Mouse (Mus musculus) liver (tissue): ENCODE measurements at regions not wholly inside any gene's neighbourhood (a gene's known extent, or its start where the extent isn't known, plus 50 kb on each side); places are given as distances from the start of the nearest gene placed in this dataset.
"Not testable (repeated sequence)": the region's sequence is repeated elsewhere in the genome, so short reads cannot be mapped to it uniquely, and the experiment has no call there.

Experiments
- DNase-seq: peaks from one replicate; pipeline ENCODE4 v3.0.0-alpha.2; 2020; ENCODE audit warnings: mixed read lengths

DNA sequence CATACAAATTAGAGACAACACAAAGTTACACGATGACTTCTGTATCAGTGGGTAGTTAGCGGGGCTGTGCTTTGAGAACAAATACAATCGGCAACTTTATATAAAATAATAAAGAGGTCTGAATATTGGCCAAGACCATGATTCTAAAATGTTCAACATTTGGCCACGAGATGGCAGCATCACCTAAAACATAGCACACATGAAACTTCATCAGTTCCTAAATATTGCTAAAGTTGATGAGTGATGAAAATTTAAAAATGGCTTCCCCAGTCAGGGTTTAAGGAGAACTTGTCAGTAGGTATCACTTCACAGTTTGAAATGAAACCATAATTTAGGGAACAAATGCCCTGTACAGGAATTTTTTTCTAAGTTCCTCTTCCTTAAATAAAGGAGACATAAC is 824.6 kb downstream of the Basp1 start:
- peak; percentile 18 for DNase-seq

DNA sequence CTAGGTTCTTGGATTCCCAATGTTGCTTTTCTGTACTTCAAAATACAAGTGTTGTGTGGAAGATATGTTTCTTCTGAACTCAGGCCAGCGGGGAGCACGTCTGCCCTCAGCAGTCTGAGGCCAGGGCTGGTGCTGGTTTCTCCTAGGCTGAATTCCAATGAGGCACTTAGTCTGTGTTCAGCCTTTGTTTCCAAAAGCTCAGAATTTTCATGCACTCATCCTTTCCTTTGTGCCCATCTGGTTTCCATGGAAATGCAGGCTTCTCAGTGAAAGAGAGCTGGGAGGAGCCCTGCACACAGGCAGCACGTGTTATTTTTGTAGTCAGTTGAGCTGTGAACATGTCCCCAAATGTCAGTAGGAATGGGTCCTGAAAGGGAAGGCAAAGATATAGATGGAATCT is 846.6 kb downstream of the Basp1 start:
- DNase-seq: no peak

- no peak for DNase-seq
Measured at GRCm38 (mm10) chr15:24556806-24557205, 856.8 kb downstream of the Basp1 start.

DNA sequence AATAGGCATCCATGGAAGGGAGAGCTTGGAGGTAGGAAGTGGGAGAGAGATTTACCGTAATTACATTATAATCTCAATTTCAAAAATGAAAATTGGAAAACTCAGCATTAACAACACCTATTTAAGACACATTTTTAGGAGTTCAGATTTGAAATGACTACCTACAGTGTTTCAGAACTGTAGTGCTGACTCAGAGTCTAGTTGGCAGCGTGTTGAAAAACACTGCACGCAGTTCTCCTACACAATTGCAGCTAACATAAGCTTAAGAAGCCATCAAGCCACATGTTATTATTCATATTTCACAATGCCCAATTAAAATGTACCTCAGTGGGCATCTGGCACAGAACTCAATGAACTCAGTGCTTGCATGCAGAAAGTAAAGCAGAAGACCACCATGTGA is 863.5 kb downstream of the Basp1 start:
- DNase-seq: no peak

DNA sequence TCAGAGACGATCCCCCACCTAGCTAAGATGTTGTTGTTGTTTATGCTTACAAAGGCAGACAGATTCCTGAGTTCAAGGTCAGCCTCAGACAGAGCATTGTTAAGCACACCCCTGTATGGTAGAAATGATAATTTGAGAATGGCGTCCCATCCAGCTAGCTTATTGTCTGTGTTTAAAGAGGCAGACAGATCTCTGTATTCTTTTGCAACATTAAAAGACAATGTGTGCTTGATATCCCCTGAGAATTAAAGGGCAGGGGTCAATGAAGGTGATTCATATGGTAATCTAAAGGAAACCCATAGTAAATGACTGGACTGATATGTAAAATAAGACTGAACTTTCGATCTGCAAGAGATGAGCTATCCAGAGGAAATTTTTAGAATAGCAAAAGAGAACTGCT is 883.5 kb downstream of the Basp1 start:
- DNase-seq: no peak

DNA sequence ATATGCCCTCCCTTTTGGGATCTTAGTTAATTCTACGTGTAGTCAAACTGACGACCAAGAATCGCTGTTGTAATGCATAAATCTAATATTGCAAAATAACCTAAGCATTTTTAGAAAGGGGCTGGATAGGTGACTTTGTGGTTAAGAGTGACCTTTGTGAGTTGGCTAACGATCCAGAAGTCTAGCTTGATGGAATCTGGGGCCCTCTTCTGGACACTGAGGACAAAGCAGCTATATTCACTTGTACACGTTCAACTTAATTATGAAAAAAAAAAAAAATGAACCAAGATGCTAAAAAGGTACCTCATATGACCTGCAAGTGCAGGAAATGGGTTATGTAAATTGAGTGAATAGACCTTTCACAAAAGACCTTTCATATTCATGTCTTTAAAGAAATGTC is 886.2 kb downstream of the Basp1 start:
- DNase-seq: no peak

DNA sequence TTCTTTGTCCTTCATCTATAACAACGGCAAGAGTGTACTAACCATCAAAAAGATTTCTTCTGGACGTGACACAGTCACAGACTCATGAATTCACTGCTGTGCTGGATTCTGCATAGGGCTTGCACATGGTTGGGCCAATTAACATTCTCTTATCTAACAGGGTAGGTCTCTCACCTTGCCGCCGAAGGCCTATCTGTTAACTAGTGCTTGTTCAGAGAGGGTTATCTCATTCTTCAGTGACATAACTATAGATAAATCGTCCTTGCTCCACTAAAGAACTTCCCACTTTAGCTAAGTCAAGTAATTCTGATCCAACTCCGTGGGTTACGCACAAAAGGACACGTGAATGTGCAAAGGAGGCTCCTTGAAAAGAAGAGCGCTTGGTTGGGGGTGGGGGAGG is 899.6 kb downstream of the Basp1 start:
- DNase-seq: no peak

GRCm38 (mm10) chr15:24501907-24502559 is 911.5 kb downstream of the Basp1 start:
- no peak for DNase-seq

DNA sequence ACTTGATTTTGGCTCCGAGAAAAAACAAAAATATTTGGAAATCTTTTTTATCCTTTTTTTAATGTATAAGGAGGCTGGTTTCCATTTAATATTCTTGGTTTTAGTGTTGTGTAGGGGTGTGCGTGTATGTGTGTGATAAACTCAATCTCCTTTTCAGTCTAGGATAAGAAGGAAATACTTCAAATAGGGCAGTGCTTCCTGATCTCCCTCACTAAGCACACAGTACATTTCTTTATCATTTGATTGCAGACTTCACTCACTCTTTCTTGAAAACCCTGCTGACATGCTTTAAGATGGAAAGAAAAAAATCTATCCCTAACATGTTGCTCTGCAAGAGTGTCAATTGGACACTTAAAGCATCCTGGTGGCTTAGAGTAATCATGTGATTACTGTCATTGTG is 927.3 kb downstream of the Basp1 start:
- no peak for DNase-seq

DNA sequence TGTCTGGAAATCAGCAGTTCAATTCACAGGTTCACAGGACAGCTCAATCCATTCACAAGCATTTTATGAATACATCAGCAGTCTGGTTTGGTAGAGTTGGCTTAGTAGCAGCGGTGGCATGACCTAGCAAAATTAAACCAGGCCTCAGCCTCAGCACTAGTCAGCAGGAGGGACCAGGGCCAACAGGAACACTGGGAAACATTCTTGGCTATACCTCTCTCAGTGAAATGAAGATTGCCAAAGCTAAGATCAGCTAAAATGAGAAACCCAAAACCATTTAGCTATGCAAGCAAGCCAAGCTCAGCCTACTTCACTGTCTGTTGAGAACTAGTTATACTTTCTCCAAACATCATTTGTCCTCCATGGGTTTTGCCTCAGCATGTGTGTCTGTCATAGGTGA is 945.3 kb downstream of the Basp1 start:
- DNase-seq: no peak

DNA sequence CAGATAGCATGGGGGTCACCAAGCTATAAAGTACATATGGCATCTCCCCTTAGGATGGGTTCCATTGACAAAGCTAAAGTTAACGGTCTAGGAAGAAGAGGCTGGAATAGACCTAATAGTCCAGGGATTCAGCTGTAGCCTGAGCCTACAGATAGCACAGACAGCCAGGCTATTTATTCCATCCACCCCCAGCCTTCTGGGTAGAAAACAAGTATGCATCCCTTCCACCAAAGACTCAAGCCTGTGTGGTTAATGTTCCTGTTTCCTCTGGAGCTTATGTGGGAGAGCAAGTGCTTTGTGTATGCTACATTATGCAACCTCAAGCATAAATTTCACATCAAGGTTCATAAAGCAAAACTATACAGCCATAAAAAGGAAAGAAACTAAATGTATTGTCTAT is 955.8 kb downstream of the Basp1 start:
- no peak for DNase-seq

DNA sequence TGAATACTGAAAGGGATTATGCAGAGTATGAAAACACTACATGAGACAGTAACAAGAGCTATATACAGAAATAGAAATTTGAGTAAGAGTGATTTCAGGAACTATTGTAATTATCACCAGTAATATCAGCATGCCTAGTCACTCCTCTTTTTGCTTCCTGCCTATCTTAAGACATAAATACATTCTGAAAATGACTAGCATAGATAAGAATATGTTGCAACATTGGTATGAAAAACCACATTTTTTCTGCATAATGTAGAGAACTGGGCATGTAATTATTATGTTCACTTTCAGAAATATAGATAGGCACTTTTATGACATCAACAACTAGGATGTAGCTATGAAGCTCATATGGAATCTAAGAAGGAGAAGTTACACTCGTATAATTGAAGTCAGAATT is 980.5 kb downstream of the Basp1 start:
- DNase-seq: no peak

DNA sequence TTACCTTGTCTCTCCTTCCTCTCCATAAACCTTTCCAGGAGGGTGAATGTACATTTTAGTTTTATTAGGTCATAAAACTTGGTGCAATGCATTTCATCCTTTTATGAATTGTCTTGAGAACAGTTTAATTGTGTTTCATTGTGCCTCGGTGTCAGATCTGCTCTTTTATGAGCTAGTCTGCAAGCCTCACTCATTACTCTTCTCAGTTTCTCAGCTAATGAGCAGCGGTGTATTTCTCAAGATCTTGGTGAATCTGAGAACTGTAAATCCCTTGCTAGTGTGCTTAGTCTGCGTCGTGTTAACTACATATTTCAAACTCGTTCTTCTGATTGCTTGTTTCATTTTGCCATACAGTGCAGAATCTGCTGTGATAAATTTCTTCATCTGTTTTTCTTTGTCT is 984.4 kb downstream of the Basp1 start:
- no peak for DNase-seq

- DNase-seq: no peak
Measured at GRCm38 (mm10) chr15:24422333-24422942, 991.1 kb downstream of the Basp1 start.

GRCm38 (mm10) chr15:24419736-24420135 is 993.8 kb downstream of the Basp1 start:
- no peak for DNase-seq

GRCm38 (mm10) chr15:24419186-24419585 is 994.4 kb downstream of the Basp1 start:
- DNase-seq: no peak

GRCm38 (mm10) chr15:24407691-24408090 is 1005.9 kb downstream of the Basp1 start:
- peak; percentile 19 for DNase-seq

DNA sequence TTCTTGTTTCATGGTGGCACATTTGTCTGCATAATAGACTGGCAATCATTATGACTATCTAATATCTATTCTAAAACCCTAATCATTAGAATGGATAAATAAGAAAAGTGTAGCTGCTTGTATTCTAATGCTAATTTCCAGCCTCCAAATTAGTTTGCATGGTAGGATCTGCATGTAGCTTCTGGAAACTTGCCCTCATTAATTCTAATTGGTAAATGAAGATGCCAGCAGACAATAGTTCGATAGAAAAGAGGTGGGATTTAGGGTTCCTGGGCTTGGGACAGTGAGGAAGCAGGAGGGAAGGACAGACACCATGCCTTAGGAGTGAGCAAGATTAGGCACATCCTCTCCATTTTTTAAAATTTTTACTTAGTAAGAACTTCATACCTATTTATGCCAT is 1008.3 kb downstream of the Basp1 start:
- no peak for DNase-seq

GRCm38 (mm10) chr15:24400088-24400487 is 1013.5 kb downstream of the Basp1 start:
- DNase-seq: no peak

GRCm38 (mm10) chr15:24358398-24358797 is 1055.2 kb downstream of the Basp1 start:
- no peak for DNase-seq

GRCm38 (mm10) chr15:24348975-24349560 is 1064.5 kb downstream of the Basp1 start:
- DNase-seq: no peak

DNA sequence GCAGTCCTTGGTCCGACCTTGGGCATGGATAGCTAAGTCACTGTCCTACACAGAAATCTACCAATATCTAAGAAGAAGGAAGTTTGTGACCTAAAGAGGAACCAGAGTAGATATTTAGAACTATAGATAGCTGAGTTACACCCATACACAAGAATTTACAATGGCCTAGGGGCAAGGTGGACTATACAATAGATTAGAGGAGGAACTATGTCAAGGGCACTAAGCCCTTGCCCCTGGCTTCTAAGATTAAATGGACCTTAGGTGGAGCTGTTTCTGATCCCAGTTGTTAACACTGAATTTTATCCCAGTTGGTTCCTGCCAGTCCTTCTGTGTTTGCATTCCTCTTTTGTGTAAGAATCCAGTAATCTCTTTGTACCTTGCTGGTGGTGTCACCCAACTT is 1077.7 kb downstream of the Basp1 start:
- not testable (repeated sequence) for DNase-seq

DNA sequence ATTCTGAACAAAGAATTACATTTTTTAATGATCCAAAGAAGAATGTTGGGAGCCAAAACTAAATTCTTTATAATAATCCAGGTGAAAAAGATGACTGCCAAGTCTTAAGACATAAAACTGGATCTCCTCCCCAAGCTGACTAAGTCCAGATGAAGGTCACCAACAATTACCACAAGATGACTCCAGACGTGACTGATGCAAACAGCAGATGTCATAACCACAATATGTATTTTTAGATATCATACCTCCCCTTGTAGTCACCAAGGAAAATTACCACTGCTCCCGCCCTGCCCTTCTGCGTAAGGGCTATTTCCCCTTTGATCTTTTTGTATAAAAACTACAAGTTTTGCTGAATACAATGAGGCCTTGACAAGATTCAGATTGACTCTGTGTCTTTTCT is 1110.4 kb downstream of the Basp1 start:
- not testable (repeated sequence) for DNase-seq

GRCm38 (mm10) chr15:24297236-24297635 is 1116.3 kb downstream of the Basp1 start:
- no peak for DNase-seq

DNA sequence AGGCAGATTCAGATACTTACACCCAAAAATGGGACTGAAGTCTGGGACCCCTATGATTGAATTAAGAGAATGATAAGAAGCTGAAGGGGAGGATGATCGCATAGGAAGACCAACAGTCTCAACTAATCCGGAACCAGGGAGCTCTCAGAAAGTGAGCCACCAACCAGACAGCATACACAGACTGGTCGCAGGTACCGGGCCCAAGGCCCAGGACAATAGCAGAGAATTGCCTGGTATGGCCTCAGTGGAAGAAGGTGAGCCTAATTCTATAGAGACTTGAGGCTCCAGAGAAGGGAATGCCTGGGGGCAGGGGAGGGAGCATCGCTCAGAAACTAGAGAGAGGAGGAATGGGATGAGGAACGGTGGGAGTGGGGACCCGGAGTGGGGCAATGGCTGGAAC is 1116.8 kb downstream of the Basp1 start:
- DNase-seq: no peak
